Mouse (Mus musculus) embryonic facial prominence, embryonic 15.5 days (tissue): ENCODE measurements around the gene Golph3. TPM values are rescaled to one million over a fixed set of nuclear protein-coding genes. Genes with fewer than 3 reads are reported as not detected.

Source experiments
- ATAC-seq: fragments of 200-750 bp; cut with Nextera tagmentation; 2 replicates; pipeline ENCODE4 v1.8.0; 2017; ENCODE audit warnings: low read depth, moderate TSS enrichment; ENCODE audit not compliant: insufficient number of reproducible peaks, low FRiP score, low TSS enrichment
- H3K27ac ChIP-seq: fragments of 300-500 bp; sonication (generic); replicated peaks from 2 replicates; pipeline ENCODE4 v1.5.1; 2015; ENCODE audit warnings: mild to moderate bottlenecking, inconsistent platforms
- H3K27me3 ChIP-seq: fragments of 300-500 bp; sonication (generic); 2 replicates; pipeline ENCODE4 v1.6.1; 2015; ENCODE audit warnings: inconsistent platforms
- H3K36me3 ChIP-seq: fragments of 300-500 bp; sonication (generic); 2 replicates; pipeline ENCODE4 v1.6.1; 2015; ENCODE audit warnings: mild to moderate bottlenecking, inconsistent platforms
- H3K4me1 ChIP-seq: fragments of 300-500 bp; sonication (generic); 2 replicates; pipeline ENCODE4 v1.6.1; 2015; ENCODE audit warnings: inconsistent platforms
- H3K4me2 ChIP-seq: fragments of 300-500 bp; sonication (generic); replicated peaks from 2 replicates; pipeline ENCODE4 v1.6.1; 2015; ENCODE audit warnings: mild to moderate bottlenecking, inconsistent platforms
- H3K4me3 ChIP-seq: fragments of 300-500 bp; sonication (generic); replicated peaks from 2 replicates; pipeline ENCODE4 v1.5.1; 2015; ENCODE audit warnings: mild to moderate bottlenecking, inconsistent platforms
- H3K9ac ChIP-seq: fragments of 300-500 bp; sonication (generic); 2 replicates; pipeline ENCODE4 v1.6.1; 2015; ENCODE audit warnings: inconsistent platforms
- H3K9me3 ChIP-seq: fragments of 300-500 bp; sonication (generic); replicated peaks from 2 replicates; pipeline ENCODE4 v1.6.1; 2016; ENCODE audit warnings: inconsistent platforms
- WGBS: fragments of 180-500 bp; shearing (Covaris S2); methylation state at CpG from one replicate; pipeline ENCODE4 v1.1.7; 2015; 5-methylcytosine and 5-hydroxymethylcytosine counted together
- polyA plus RNA-seq: library from polyadenylated mRNA; unstranded; fragments of >200 nt; fragmentation: Nextera tagmentation; extraction: Ambion mirVana; gene quantifications from 2 replicates; pipeline ENCODE4 v1.2.1, GENCODE M21; 2015

Golph3 gene
- polyA plus RNA-seq, 1 experiment from 2014 or later, result 93.5 TPM

DNA sequence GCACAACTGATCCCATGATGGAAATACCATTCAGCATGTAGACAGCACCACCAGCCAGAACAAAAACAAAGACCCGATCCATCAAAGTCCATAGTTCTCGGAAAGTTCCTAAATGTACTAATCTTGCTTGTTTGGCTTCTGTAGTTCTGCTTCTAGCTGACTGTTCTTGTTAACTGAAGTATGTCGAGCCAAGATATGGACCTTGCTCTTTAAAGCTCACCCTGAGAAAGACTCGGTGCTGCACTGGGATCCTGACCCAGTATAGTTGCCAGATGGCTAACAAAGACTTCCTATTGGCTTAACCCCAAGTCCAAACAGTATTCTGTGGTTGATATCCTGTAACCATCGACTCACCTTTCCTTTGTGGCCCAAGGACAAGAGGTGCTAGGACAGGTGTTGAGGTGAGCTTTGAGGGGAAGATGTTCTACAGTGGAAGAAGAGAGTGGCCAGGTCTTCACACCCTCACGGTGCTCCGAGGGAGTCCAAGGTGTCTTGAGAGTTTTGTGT lies 23.0 kb upstream of the Golph3 start:
- Histone ChIP-seq H3K36me3 (no peaks in the 10 kb centered on the region), H3K9me3 (no peaks in the 10 kb centered on the region), H3K4me3 (no peak overlapping the region), H3K27ac (no peak overlapping the region), H3K4me2 (no peak overlapping the region), H3K9ac (no peak overlapping the region), H3K27me3 (no peaks in the 10 kb centered on the region), H3K4me1 (no peaks in the 10 kb centered on the region)
- WGBS, result 85% methylated on average over 7 of the region's 7 CpGs
- no peak for ATAC-seq

- peaks cover 5% of the 10 kb centered on the region for H3K4me1 ChIP-seq
- H3K27ac ChIP-seq, result no peak overlapping the region
- H3K27me3 ChIP-seq, result no peaks in the 10 kb centered on the region
- no peak for ATAC-seq
- no peak overlapping the region for H3K4me3 ChIP-seq
- H3K4me2 ChIP-seq, result no peak overlapping the region
- 68% methylated on average over 5 of the region's 6 CpGs for WGBS
- no peaks in the 10 kb centered on the region for H3K36me3 ChIP-seq
- no peaks in the 10 kb centered on the region for H3K9me3 ChIP-seq
- H3K9ac ChIP-seq, result no peak overlapping the region
These were observed 19.5 kb upstream of the Golph3 start for GRCm38 (mm10) chr15:12301771-12302170.

DNA sequence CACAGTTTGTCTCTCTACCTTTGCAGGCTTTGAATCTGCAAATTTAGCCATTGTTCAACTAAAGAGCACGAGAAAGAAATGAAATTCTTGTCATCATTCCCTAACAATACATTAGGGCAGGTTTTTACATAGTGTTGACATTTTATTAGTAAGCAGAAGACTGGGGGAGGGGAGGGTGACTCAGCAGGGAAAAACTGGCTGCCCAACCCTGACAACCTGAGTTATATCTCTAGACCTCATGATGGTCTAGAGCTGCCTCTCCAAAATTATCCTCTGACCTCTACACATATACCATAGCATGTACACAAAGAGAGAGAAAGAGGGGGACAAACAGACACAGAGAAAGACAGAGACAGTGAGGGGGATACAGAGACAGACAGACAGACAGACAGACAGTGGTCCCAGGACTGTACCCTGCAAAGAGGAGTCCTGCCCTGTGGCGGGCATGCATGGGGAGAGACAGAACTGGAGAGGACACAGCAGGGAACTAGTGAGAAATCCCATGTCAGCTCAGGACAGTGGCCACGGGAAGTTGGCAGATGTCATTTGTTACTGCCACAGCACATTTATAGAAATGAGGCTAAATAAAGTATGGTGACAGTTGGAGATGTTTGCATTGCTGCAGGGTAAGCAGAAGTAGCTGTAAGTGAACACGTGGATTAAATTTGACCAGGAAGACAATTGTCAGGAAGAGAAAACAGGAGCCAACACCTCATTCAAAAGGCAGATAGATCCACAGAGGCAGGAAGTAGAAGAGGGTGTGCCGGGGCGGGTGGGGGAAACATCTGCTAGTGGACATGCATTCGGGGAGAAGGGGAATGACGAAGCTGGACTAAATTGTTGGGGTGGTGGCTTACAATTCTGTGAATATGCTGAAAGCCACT lies 14.8 kb upstream of the Golph3 start:
- 53% methylated on average over 8 of the region's 8 CpGs for WGBS
- no peaks in the 10 kb centered on the region for H3K27me3 ChIP-seq
- no peak overlapping the region for H3K4me3 ChIP-seq
- H3K4me1 ChIP-seq, result peaks cover 5% of the 10 kb centered on the region
- H3K9ac ChIP-seq, result no peak overlapping the region
- ATAC-seq, result no peak
- H3K36me3 ChIP-seq, result no peaks in the 10 kb centered on the region
- no peaks in the 10 kb centered on the region for H3K9me3 ChIP-seq
- H3K4me2 ChIP-seq, result no peak overlapping the region
- no peak overlapping the region for H3K27ac ChIP-seq

DNA sequence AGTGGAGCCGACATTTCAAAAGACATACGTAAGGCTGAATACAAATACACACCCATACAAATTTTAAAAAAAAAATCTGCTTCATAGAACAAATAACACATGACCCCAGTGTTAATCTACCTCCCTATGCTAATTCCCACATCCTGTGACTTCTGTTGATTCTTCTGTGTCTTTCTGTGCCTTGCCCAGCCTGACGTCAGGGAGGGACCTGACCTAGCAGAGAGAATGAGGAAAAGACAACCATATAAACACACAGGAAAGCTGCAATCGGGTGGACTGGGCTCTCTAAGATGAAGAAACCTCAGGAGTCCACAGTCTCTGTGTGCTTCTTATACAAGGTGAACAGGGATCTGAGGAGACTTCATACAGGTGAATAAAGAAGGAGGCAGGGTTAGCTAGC lies 14.1 kb upstream of the Golph3 start:
- H3K4me3 ChIP-seq, result no peak overlapping the region
- H3K36me3 ChIP-seq, result no peaks in the 10 kb centered on the region
- H3K9me3 ChIP-seq, result no peaks in the 10 kb centered on the region
- no peak overlapping the region for H3K9ac ChIP-seq
- no peak overlapping the region for H3K4me2 ChIP-seq
- no peak for ATAC-seq
- H3K4me1 ChIP-seq, result peaks cover 5% of the 10 kb centered on the region
- H3K27ac ChIP-seq, result no peak overlapping the region
- 58% methylated on average over 4 of the region's 4 CpGs for WGBS
- no peaks in the 10 kb centered on the region for H3K27me3 ChIP-seq

GRCm38 (mm10) chr15:12308539-12308938 lies 12.7 kb upstream of the Golph3 start:
- H3K9me3 ChIP-seq, result no peaks in the 10 kb centered on the region
- peaks cover 5% of the 10 kb centered on the region for H3K4me1 ChIP-seq
- no peak for ATAC-seq
- H3K9ac ChIP-seq, result no peak overlapping the region
- H3K36me3 ChIP-seq, result no peaks in the 10 kb centered on the region
- H3K27me3 ChIP-seq, result no peaks in the 10 kb centered on the region
- no peak overlapping the region for H3K4me2 ChIP-seq
- WGBS, result 78% methylated on average over 5 of the region's 5 CpGs
- no peak overlapping the region for H3K4me3 ChIP-seq
- H3K27ac ChIP-seq, result no peak overlapping the region

GRCm38 (mm10) chr15:12310676-12311075 lies 10.6 kb upstream of the Golph3 start:
- H3K9me3 ChIP-seq, result no peaks in the 10 kb centered on the region

DNA sequence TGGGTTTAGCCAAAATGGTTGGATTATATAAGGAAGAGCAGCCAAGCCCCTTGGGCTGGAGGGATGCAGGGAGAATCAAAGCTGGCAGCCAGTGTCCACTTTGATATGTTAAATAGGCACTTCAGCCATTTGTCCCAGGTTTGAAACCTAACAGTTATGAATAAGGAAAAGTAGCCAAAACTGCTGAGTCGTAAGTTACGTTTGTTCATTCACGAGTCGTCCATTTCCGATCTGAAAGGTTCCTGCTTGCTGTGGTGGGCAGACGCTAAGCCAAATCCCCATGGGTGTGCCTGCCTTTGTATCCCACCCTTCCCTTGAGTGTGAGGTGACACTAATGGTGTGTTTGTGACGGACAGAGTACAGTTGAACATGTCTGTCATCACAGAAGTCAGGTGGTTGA lies 9.8 kb upstream of the Golph3 start:
- no peak overlapping the region for H3K4me3 ChIP-seq
- no peaks in the 10 kb centered on the region for H3K27me3 ChIP-seq
- 88% methylated on average over 7 of the region's 7 CpGs for WGBS
- H3K9ac ChIP-seq, result no peak overlapping the region
- no peak overlapping the region for H3K4me2 ChIP-seq
- H3K9me3 ChIP-seq, result no peaks in the 10 kb centered on the region
- peaks cover 3% of the 10 kb centered on the region for H3K4me1 ChIP-seq
- no peak overlapping the region for H3K27ac ChIP-seq
- H3K36me3 ChIP-seq, result no peaks in the 10 kb centered on the region
- no peak for ATAC-seq

More at GRCm38 (mm10) chr15:12310676-12311075, 10.6 kb upstream of the Golph3 start:
- ATAC-seq, result no peak
- no peaks in the 10 kb centered on the region for H3K36me3 ChIP-seq
- H3K4me1 ChIP-seq, result peaks cover 5% of the 10 kb centered on the region
- H3K27me3 ChIP-seq, result no peaks in the 10 kb centered on the region
- no peak overlapping the region for H3K4me2 ChIP-seq
- H3K27ac ChIP-seq, result no peak overlapping the region
- no peak overlapping the region for H3K4me3 ChIP-seq
- WGBS, result 82% methylated on average over 4 of the region's 4 CpGs
- H3K9ac ChIP-seq, result no peak overlapping the region

- no peaks in the 10 kb centered on the region for H3K9me3 ChIP-seq
- H3K27ac ChIP-seq, result no peak overlapping the region
- no peak overlapping the region for H3K4me2 ChIP-seq
- no peak overlapping the region for H3K9ac ChIP-seq
- H3K4me1 ChIP-seq, result no peaks in the 10 kb centered on the region
- 22% methylated on average over 1 of the region's 1 CpGs for WGBS
- H3K27me3 ChIP-seq, result no peaks in the 10 kb centered on the region
- H3K36me3 ChIP-seq, result no peaks in the 10 kb centered on the region
- no peak for ATAC-seq
- H3K4me3 ChIP-seq, result no peak overlapping the region
These were observed 8.0 kb upstream of the Golph3 start for GRCm38 (mm10) chr15:12313255-12313654.

DNA sequence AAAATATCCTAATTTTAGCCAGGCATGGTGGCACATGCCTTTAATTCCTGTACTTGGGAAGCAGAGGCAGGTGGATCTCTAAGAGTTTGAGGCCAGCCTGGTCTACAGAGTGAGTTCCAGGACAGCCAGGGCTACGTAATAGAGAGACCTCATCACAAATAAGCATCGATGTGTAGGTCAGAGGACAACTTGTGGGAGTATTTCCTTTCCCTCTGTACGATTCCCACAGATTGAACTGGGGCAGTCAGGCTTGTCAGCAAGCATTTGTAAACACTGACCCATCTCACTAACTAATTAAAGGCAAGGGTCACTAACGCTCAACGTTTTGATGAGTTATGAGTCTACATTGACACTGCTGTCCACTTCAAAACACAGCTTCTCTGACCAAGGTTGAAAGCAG lies 6.7 kb upstream of the Golph3 start:
- 84% methylated on average over 5 of the region's 5 CpGs for WGBS
- no peaks in the 10 kb centered on the region for H3K36me3 ChIP-seq
- H3K4me2 ChIP-seq, result no peak overlapping the region
- H3K9ac ChIP-seq, result no peak overlapping the region
- no peak overlapping the region for H3K27ac ChIP-seq
- H3K9me3 ChIP-seq, result no peaks in the 10 kb centered on the region
- no peaks in the 10 kb centered on the region for H3K4me1 ChIP-seq
- no peak overlapping the region for H3K4me3 ChIP-seq
- no peak for ATAC-seq
- no peaks in the 10 kb centered on the region for H3K27me3 ChIP-seq

GRCm38 (mm10) chr15:12315996-12316395 lies 5.3 kb upstream of the Golph3 start:
- no peaks in the 10 kb centered on the region for H3K36me3 ChIP-seq
- no peak overlapping the region for H3K27ac ChIP-seq
- H3K4me2 ChIP-seq, result no peak overlapping the region
- no peak overlapping the region for H3K9ac ChIP-seq
- H3K27me3 ChIP-seq, result peaks cover 4% of the 10 kb centered on the region
- H3K4me3 ChIP-seq, result no peak overlapping the region
- 42% methylated on average over 2 of the region's 2 CpGs for WGBS
- no peak for ATAC-seq
- H3K4me1 ChIP-seq, result 0 out of 2 replicates have a peak, but pooled peaks cover 7% of the 10 kb centered on the region
- H3K9me3 ChIP-seq, result no peaks in the 10 kb centered on the region

DNA sequence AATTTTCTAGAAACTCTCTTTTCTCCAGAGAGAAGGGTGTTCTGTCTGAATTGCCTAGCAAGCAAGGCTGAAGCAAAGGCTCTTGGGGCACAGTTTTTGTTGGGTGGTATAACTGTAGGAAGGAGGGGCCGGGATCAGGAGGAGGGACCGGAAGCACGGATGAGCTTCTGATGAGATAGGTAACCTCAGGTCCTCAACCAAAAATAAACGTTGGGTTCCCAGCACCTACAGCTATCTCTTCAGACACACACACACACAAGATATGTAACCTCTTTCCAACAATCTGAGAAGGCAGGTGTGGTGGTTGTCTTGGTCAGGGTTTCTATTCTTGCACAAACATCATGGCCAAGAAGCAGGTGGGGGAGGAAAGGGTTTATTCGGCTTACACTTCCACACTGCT lies 4.0 kb upstream of the Golph3 start:
- Histone ChIP-seq H3K36me3 (no peaks in the 10 kb centered on the region), H3K27ac (no peak overlapping the region), H3K4me1 (0 out of 2 replicates have a peak, but pooled peaks cover 7% of the 10 kb centered on the region), H3K4me3 (no peak overlapping the region), H3K9ac (no peak overlapping the region), H3K4me2 (no peak overlapping the region), H3K9me3 (no peaks in the 10 kb centered on the region), H3K27me3 (peaks cover 4% of the 10 kb centered on the region)
- WGBS, result 80% methylated on average over 5 of the region's 5 CpGs
- ATAC-seq, result no peak

DNA sequence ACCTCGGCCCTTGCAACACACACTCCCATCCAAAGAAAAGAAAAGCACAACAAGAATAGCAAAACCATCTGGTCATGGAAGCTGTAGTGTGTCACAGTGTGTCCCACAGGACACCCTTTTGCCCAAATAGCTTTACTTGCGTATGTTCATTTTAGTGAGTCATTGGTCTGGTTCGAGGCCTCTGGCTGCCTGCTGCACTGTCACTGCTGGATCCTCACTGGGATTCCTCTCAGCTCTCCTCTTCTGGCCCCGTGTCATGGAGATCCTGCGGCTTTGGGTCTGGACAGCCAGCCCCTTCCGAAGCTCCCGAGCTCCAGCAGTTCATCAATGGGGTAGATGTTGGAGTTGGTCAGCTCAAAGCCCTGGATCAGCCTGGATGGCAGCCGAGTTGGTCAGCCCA lies 2.8 kb upstream of the Golph3 start:
- WGBS, result 76% methylated on average over 8 of the region's 8 CpGs
- Histone ChIP-seq H3K4me2 (no peak overlapping the region), H3K27ac (no peak overlapping the region), H3K4me1 (0 out of 2 replicates have a peak, but pooled peaks cover 7% of the 10 kb centered on the region), H3K36me3 (no peaks in the 10 kb centered on the region), H3K9ac (no peak overlapping the region), H3K9me3 (no peaks in the 10 kb centered on the region), H3K4me3 (no peak overlapping the region), H3K27me3 (peaks cover 4% of the 10 kb centered on the region)
- ATAC-seq, result no peak
